Mouse (Mus musculus): ENCODE measurements at regions not wholly inside any gene's neighbourhood (a gene's known extent, or its start where the extent isn't known, plus 50 kb on each side); places are given as distances from the start of the nearest gene placed in this dataset.
A peak's percentile ranks its signal among the peaks of the same experiment; 100 is the strongest.
"Not testable (repeated sequence)": the region's sequence is repeated elsewhere in the genome, so short reads cannot be mapped to it uniquely, and the experiment has no call there.

DNA sequence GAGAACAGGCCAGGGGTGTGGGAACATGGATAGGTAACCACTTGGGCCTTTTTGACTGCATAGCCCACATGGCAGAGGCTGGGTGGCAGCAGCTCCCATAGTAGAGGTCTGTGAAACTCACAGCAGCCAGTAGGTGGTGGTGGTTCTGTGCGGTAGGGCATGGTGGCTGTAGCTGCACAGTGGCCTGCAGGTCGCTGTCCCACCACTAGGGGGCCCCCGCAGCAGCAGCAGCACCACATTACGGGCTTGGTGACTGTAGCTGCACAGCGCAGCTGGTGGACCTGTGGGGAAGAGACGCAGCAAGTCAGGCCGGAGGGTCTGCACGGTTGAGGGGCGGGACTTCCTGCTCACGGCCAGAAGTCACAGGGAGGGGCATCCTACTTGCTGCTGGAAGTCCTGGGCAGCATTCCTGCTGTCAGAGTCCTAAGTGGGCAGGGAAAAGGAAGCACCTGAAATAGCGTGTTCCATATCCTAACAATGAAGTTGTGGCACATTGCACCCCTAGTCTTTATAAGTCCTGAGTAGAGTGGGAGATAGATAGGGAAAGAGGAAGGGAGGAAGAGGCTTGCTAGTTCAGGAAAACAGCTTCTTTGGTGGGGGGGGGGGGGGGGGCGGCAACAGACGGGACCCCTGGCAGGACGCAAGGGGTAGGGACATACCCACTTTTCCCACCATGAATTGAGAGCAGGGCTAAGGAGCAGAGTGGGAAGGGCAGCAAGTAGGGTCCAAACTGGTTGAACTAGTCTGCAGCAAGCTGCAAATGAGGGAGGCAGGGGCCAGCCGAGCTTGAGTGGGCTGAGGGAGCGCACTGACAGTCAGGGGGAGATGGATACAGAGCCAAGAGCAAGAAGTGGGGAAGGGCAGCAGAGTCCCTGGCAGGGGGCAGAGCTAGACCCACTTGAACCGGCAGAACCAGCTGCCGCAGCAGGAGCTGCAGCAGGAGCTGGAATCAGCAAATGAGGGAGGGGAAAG is 141.4 kb downstream of the Zxdb start:
- peak overlapping the region; percentile 56; the same call in 1 of the 2 replicates for H3K27ac ChIP-seq
- no peaks in the 10 kb centered on the region for H3K4me1 ChIP-seq
- peak; percentile 95 for DNase-seq (ENCODE audit: low spot score)
- H3K9me3 ChIP-seq = no peaks in the 10 kb centered on the region
- 14% methylated on average over 16 of the region's 18 CpGs for WGBS
- H3K36me3 ChIP-seq = no peaks in the 10 kb centered on the region
- no peaks in the 10 kb centered on the region for H3K27me3 ChIP-seq (ENCODE audit: insufficient read depth, poor library complexity, severe bottlenecking)
- H3K4me3 ChIP-seq = peak overlapping the region; percentile 58

GRCm38 (mm10) chrX:94883547-94883946 is 142.9 kb downstream of the Spin4 start:
- H3K4me1 ChIP-seq; H3K27me3 ChIP-seq (ENCODE audit: insufficient read depth, poor library complexity, severe bottlenecking); DNase-seq (ENCODE audit: low spot score); H3K9me3 ChIP-seq; H3K36me3 ChIP-seq; H3K27ac ChIP-seq; H3K4me3 ChIP-seq: not testable (repeated sequence)
- WGBS = 86% methylated on average over 2 of the region's 2 CpGs
